Comparison of ENCODE assay signal across 8 mouse cellular contexts in the genomic region with DNA sequence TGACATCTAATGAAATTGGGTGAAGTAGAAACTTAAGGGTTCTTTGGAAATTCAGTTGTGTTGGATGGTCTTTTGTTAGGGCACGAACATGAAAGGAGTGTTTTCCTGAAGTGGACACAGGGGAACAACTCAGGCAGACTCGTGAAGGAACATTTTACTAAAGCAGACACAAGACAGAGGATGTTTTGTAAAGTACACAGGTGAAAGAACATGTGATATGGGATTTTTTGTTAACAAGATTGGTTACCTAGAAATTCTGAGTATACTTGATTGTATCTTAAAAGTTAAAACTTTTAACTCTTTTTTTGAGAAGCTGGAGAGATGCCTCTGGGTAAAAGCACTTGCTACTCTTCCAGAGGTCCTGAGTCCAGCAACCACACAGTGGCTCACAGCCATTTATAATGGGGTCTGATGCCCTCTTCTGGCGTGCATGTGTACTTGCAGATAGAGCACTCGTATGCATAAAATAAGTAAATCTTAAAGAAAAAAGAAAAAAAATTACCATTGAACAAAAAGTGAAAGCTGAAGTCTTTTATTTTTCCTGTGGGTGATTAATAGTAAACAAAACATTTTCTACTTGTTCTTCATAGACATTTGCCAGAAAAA. TPM values are rescaled to one million over a fixed set of nuclear protein-coding genes. Genes with fewer than 3 reads are reported as not detected.
DNase-seq lines count a peak whose midpoint lies in the region; ATAC-seq and TF ChIP-seq lines count a peak whose summit lies in the region.

No protein-coding gene starts in this region.

- TF ChIP-seq CTCF in liver, embryonic 14.5 days (IDR thresholded peaks at IDR 0.05; ENCODE audit: low read depth) = peak; percentile 73

- H3K9me3 ChIP-seq in heart, embryonic 11.5 days (replicated peaks; ENCODE audit: control insufficient read depth, low read length) = no peaks in the 10 kb centered on the region
- H3K9me3 ChIP-seq in forebrain, embryonic 14.5 days (replicated peaks; ENCODE audit: control insufficient read depth, low read length) = no peaks in the 10 kb centered on the region
- no peaks in the 10 kb centered on the region for H3K9me3 ChIP-seq in liver, embryonic 14.5 days (ENCODE audit: control insufficient read depth, low read length)

- no peak overlapping the region for H3K9ac ChIP-seq in heart, embryonic 11.5 days (ENCODE audit: low read depth, low read length)
- no peak overlapping the region for H3K9ac ChIP-seq in forebrain, embryonic 14.5 days (ENCODE audit: low read length)
- no peak overlapping the region for H3K9ac ChIP-seq in liver, embryonic 14.5 days (replicated peaks)

- no peak for ATAC-seq in heart, embryonic 11.5 days (replicated peaks; ENCODE audit: insufficient number of reproducible peaks, low FRiP score, low TSS enrichment)
- ATAC-seq in forebrain, embryonic 14.5 days = peak; percentile 68
- no peak for ATAC-seq in liver, embryonic 14.5 days (ENCODE audit: insufficient read depth)

- H3K27me3 ChIP-seq in heart, embryonic 11.5 days (ENCODE audit: control insufficient read depth, insufficient read depth, low read length) = no peaks in the 10 kb centered on the region
- no peaks in the 10 kb centered on the region for H3K27me3 ChIP-seq in forebrain, embryonic 14.5 days (replicated peaks; ENCODE audit: control insufficient read depth, insufficient read depth, low read length)
- no peaks in the 10 kb centered on the region for H3K27me3 ChIP-seq in liver, embryonic 14.5 days (ENCODE audit: control insufficient read depth, insufficient read depth, low read length)

- no peak overlapping the region for H3K27ac ChIP-seq in heart, embryonic 11.5 days (ENCODE audit: low read depth, low read length)
- no peak overlapping the region for H3K27ac ChIP-seq in forebrain, embryonic 14.5 days (ENCODE audit: low read depth, low read length)
- no peak overlapping the region; the same call in 1 of the 2 replicates for H3K27ac ChIP-seq in liver, embryonic 14.5 days

- no peak for TF ChIP-seq EP300 in liver, embryonic 14.5 days (IDR thresholded peaks at IDR 0.05; ENCODE audit: low read depth)

- 42% methylated on average over 4 of the region's 4 CpGs for WGBS in heart, embryonic 11.5 days (ENCODE audit: insufficient replicate concordance)
- 41% methylated on average over 4 of the region's 4 CpGs for WGBS in forebrain, embryonic 14.5 days
- 24% methylated on average over 4 of the region's 4 CpGs for WGBS in liver, embryonic 14.5 days (ENCODE audit: insufficient replicate concordance)

- H3K36me3 ChIP-seq in heart, embryonic 11.5 days (ENCODE audit: control insufficient read depth, insufficient read depth, low read length) = no peaks in the 10 kb centered on the region
- no peaks in the 10 kb centered on the region for H3K36me3 ChIP-seq in forebrain, embryonic 14.5 days (ENCODE audit: control insufficient read depth, insufficient read depth, low read length)
- H3K36me3 ChIP-seq in liver, embryonic 14.5 days (replicated peaks; ENCODE audit: control insufficient read depth, insufficient read depth, low read depth) = no peaks in the 10 kb centered on the region; the same call in 1 of the 2 replicates

- H3K4me2 ChIP-seq in heart, embryonic 11.5 days = no peak overlapping the region
- no peak overlapping the region for H3K4me2 ChIP-seq in forebrain, embryonic 14.5 days (ENCODE audit: low read length)
- no peak overlapping the region for H3K4me2 ChIP-seq in liver, embryonic 14.5 days (ENCODE audit: low read depth)

- DNase-seq in heart, adult 11 months = peak; percentile 85
- DNase-seq in 3T3-L1 (ENCODE audit: low read depth, low spot score) = peak; percentile 77
- peak; percentile 62 for DNase-seq in T-cell, adult 2 months (ENCODE audit: low spot score)
- DNase-seq in forebrain, embryonic 14.5 days (ENCODE audit: low spot score) = peak; percentile 68
- no peak for DNase-seq in liver, embryonic 14.5 days (ENCODE audit: low read depth in 3 of 3, low spot score in 3 of 3)
- peak; percentile 40 for DNase-seq in skeletal muscle tissue, adult 2 months (ENCODE audit: low read depth, low spot score)
- DNase-seq in ovary, adult 18-20 months (ENCODE audit: low spot score) = no peak

- peaks cover 10% of the 10 kb centered on the region for H3K4me1 ChIP-seq in heart, embryonic 11.5 days (ENCODE audit: control insufficient read depth, insufficient read depth, low read length)
- H3K4me1 ChIP-seq in forebrain, embryonic 14.5 days (ENCODE audit: control insufficient read depth, insufficient read depth, low read length) = peaks cover 7% of the 10 kb centered on the region
- H3K4me1 ChIP-seq in liver, embryonic 14.5 days (replicated peaks; ENCODE audit: control insufficient read depth in 2 of 2, insufficient read depth in 2 of 2, low read length in 1 of 2) = peaks cover 24 to 28% of the 10 kb centered on the region in 2 experiments

- H3K4me3 ChIP-seq in heart, embryonic 11.5 days (ENCODE audit: low read depth, low read length) = no peak overlapping the region
- no peak overlapping the region for H3K4me3 ChIP-seq in forebrain, embryonic 14.5 days (ENCODE audit: low read depth, low read length)
- no peak overlapping the region for H3K4me3 ChIP-seq in liver, embryonic 14.5 days (ENCODE audit: insufficient read depth in 1 of 2, low read depth in 2 of 2, low read length in 2 of 2)

RNA-seq across cellular contexts. Expression of a gene that starts 54.4 kb away (rescaled TPM):
- polyA plus RNA-seq in heart, embryonic 11.5 days (2014; fragmentation: Nextera tagmentation; extraction: Ambion mirVana) = 120 and 125 TPM in 2 replicates
- 66.8 and 68.1 TPM in 2 replicates for polyA plus RNA-seq in forebrain, embryonic 14.5 days (2014; fragmentation: Nextera tagmentation; extraction: Ambion mirVana)
- polyA plus RNA-seq in liver, embryonic 14.5 days (2012; rRNA removed) = 14.4 and 20.9 TPM in 2 replicates
- polyA plus RNA-seq in liver, embryonic 14.5 days (2014; fragmentation: Nextera tagmentation; extraction: Ambion mirVana) = 69.0 and 77.5 TPM in 2 replicates

Comparison
In these comparisons a context has a peak if more than half of its experiments do, and no peak if none do; other contexts are left out.
1. DNase-seq: peak in heart, adult 11 months (single experiment), 3T3-L1 (single experiment), T-cell, adult 2 months (single experiment), forebrain, embryonic 14.5 days (single experiment) and skeletal muscle tissue, adult 2 months (single experiment); none in liver, embryonic 14.5 days (0 of 3) and ovary, adult 18-20 months (single experiment).